Mouse (Mus musculus): Measurements from ENCODE around the gene Syk. TPM values are rescaled to one million over a fixed set of nuclear protein-coding genes. Genes with fewer than 3 reads are reported as not detected.

The Syk gene
- polyA plus RNA-seq, 1 experiment from 2014 or later: 2.6 TPM

GRCm38 (mm10) chr13:52542036-52542526 lies 40.9 kb upstream of the Syk start:
- DNase-seq (ENCODE audit: low spot score) (peak; percentile 9), ATAC-seq (replicated peaks; ENCODE audit: insufficient number of reproducible peaks, low FRiP score, low TSS enrichment, low read depth) (no peak)
- H3K9ac ChIP-seq (replicated peaks; ENCODE audit: low read length): no peak overlapping the region
- H3K4me1 ChIP-seq (ENCODE audit: control insufficient read depth, insufficient read depth, low read length): no peaks in the 10 kb centered on the region
- 61% methylated on average over 8 of the region's 8 CpGs for WGBS
- H3K4me2 ChIP-seq (ENCODE audit: low read depth, low read length): no peak overlapping the region
- H3K36me3 ChIP-seq (replicated peaks; ENCODE audit: control insufficient read depth, insufficient read depth, low read depth, low read length): no peaks in the 10 kb centered on the region
- H3K27ac ChIP-seq (replicated peaks; ENCODE audit: low read depth, low read length): no peak overlapping the region
- H3K27me3 ChIP-seq (ENCODE audit: control insufficient read depth, insufficient read depth, low read length): no peaks in the 10 kb centered on the region
- H3K9me3 ChIP-seq (replicated peaks; ENCODE audit: control insufficient read depth, low read length): no peaks in the 10 kb centered on the region
- H3K4me3 ChIP-seq (ENCODE audit: low read depth, low read length): no peak overlapping the region

GRCm38 (mm10) chr13:52542636-52543035 lies 40.3 kb upstream of the Syk start:
- ATAC-seq (replicated peaks; ENCODE audit: insufficient number of reproducible peaks, low FRiP score, low TSS enrichment, low read depth) (no peak), DNase-seq (ENCODE audit: low spot score) (no peak)
- Histone ChIP-seq H3K27ac (replicated peaks; ENCODE audit: low read depth, low read length) (no peak overlapping the region), H3K9me3 (replicated peaks; ENCODE audit: control insufficient read depth, low read length) (no peaks in the 10 kb centered on the region), H3K4me2 (ENCODE audit: low read depth, low read length) (no peak overlapping the region), H3K9ac (replicated peaks; ENCODE audit: low read length) (no peak overlapping the region), H3K4me1 (ENCODE audit: control insufficient read depth, insufficient read depth, low read length) (no peaks in the 10 kb centered on the region), H3K27me3 (ENCODE audit: control insufficient read depth, insufficient read depth, low read length) (no peaks in the 10 kb centered on the region), H3K36me3 (replicated peaks; ENCODE audit: control insufficient read depth, insufficient read depth, low read depth, low read length) (no peaks in the 10 kb centered on the region), H3K4me3 (ENCODE audit: low read depth, low read length) (no peak overlapping the region)
- WGBS: 65% methylated on average over 4 of the region's 4 CpGs

GRCm38 (mm10) chr13:52546288-52546687 lies 36.7 kb upstream of the Syk start:
- H3K4me3 ChIP-seq (ENCODE audit: low read depth, low read length): no peak overlapping the region
- H3K27me3 ChIP-seq (ENCODE audit: control insufficient read depth, insufficient read depth, low read length): no peaks in the 10 kb centered on the region
- no peak overlapping the region for H3K9ac ChIP-seq (replicated peaks; ENCODE audit: low read length)
- H3K4me2 ChIP-seq (ENCODE audit: low read depth, low read length): no peak overlapping the region
- ATAC-seq (replicated peaks; ENCODE audit: insufficient number of reproducible peaks, low FRiP score, low TSS enrichment, low read depth): no peak
- H3K4me1 ChIP-seq (ENCODE audit: control insufficient read depth, insufficient read depth, low read length): no peaks in the 10 kb centered on the region
- H3K27ac ChIP-seq (replicated peaks; ENCODE audit: low read depth, low read length): no peak overlapping the region
- H3K36me3 ChIP-seq (replicated peaks; ENCODE audit: control insufficient read depth, insufficient read depth, low read depth, low read length): no peaks in the 10 kb centered on the region
- WGBS: 85% methylated on average over 6 of the region's 6 CpGs
- DNase-seq (ENCODE audit: low spot score): no peak
- H3K9me3 ChIP-seq (replicated peaks; ENCODE audit: control insufficient read depth, low read length): no peaks in the 10 kb centered on the region

- H3K9ac ChIP-seq (replicated peaks; ENCODE audit: low read length): no peak overlapping the region
- H3K27me3 ChIP-seq (ENCODE audit: control insufficient read depth, insufficient read depth, low read length): no peaks in the 10 kb centered on the region
- H3K27ac ChIP-seq (replicated peaks; ENCODE audit: low read depth, low read length): no peak overlapping the region
- no peaks in the 10 kb centered on the region for H3K36me3 ChIP-seq (replicated peaks; ENCODE audit: control insufficient read depth, insufficient read depth, low read depth, low read length)
- H3K4me2 ChIP-seq (ENCODE audit: low read depth, low read length): no peak overlapping the region
- H3K4me1 ChIP-seq (ENCODE audit: control insufficient read depth, insufficient read depth, low read length): no peaks in the 10 kb centered on the region
- no peaks in the 10 kb centered on the region for H3K9me3 ChIP-seq (replicated peaks; ENCODE audit: control insufficient read depth, low read length)
- no peak for DNase-seq (ENCODE audit: low spot score)
- ATAC-seq (replicated peaks; ENCODE audit: insufficient number of reproducible peaks, low FRiP score, low TSS enrichment, low read depth): no peak
- WGBS: 70% methylated on average over 5 of the region's 5 CpGs
- H3K4me3 ChIP-seq (ENCODE audit: low read depth, low read length): no peak overlapping the region
These were observed 32.2 kb upstream of the Syk start for GRCm38 (mm10) chr13:52550690-52551193.

GRCm38 (mm10) chr13:52551275-52551674 lies 31.7 kb upstream of the Syk start:
- DNase-seq (ENCODE audit: low spot score): no peak
- no peak overlapping the region for H3K4me2 ChIP-seq (ENCODE audit: low read depth, low read length)
- 83% methylated on average over 9 of the region's 9 CpGs for WGBS
- H3K9ac ChIP-seq (replicated peaks; ENCODE audit: low read length): no peak overlapping the region
- H3K9me3 ChIP-seq (replicated peaks; ENCODE audit: control insufficient read depth, low read length): no peaks in the 10 kb centered on the region
- no peaks in the 10 kb centered on the region for H3K4me1 ChIP-seq (ENCODE audit: control insufficient read depth, insufficient read depth, low read length)
- no peak overlapping the region for H3K4me3 ChIP-seq (ENCODE audit: low read depth, low read length)
- no peaks in the 10 kb centered on the region for H3K36me3 ChIP-seq (replicated peaks; ENCODE audit: control insufficient read depth, insufficient read depth, low read depth, low read length)
- ATAC-seq (replicated peaks; ENCODE audit: insufficient number of reproducible peaks, low FRiP score, low TSS enrichment, low read depth): no peak
- H3K27ac ChIP-seq (replicated peaks; ENCODE audit: low read depth, low read length): no peak overlapping the region
- H3K27me3 ChIP-seq (ENCODE audit: control insufficient read depth, insufficient read depth, low read length): no peaks in the 10 kb centered on the region

GRCm38 (mm10) chr13:52552822-52553477 lies 30.0 kb upstream of the Syk start:
- no peak for ATAC-seq (replicated peaks; ENCODE audit: insufficient number of reproducible peaks, low FRiP score, low TSS enrichment, low read depth)
- 62% methylated on average over 9 of the region's 9 CpGs for WGBS
- Histone ChIP-seq H3K27ac (replicated peaks; ENCODE audit: low read depth, low read length) (no peak overlapping the region), H3K9ac (replicated peaks; ENCODE audit: low read length) (no peak overlapping the region), H3K27me3 (ENCODE audit: control insufficient read depth, insufficient read depth, low read length) (no peaks in the 10 kb centered on the region), H3K9me3 (replicated peaks; ENCODE audit: control insufficient read depth, low read length) (no peaks in the 10 kb centered on the region), H3K36me3 (replicated peaks; ENCODE audit: control insufficient read depth, insufficient read depth, low read depth, low read length) (no peaks in the 10 kb centered on the region), H3K4me3 (ENCODE audit: low read depth, low read length) (no peak overlapping the region), H3K4me2 (ENCODE audit: low read depth, low read length) (no peak overlapping the region), H3K4me1 (ENCODE audit: control insufficient read depth, insufficient read depth, low read length) (no peaks in the 10 kb centered on the region)
- peak; percentile 32 for DNase-seq (ENCODE audit: low spot score)

- DNase-seq (ENCODE audit: low spot score) (no peak), ATAC-seq (replicated peaks; ENCODE audit: insufficient number of reproducible peaks, low FRiP score, low TSS enrichment, low read depth) (no peak)
- 86% methylated on average over 9 of the region's 9 CpGs for WGBS
- no peaks in the 10 kb centered on the region for H3K36me3 ChIP-seq (replicated peaks; ENCODE audit: control insufficient read depth, insufficient read depth, low read depth, low read length)
- no peak overlapping the region for H3K27ac ChIP-seq (replicated peaks; ENCODE audit: low read depth, low read length)
- H3K9me3 ChIP-seq (replicated peaks; ENCODE audit: control insufficient read depth, low read length): no peaks in the 10 kb centered on the region
- no peak overlapping the region for H3K4me2 ChIP-seq (ENCODE audit: low read depth, low read length)
- H3K27me3 ChIP-seq (ENCODE audit: control insufficient read depth, insufficient read depth, low read length): no peaks in the 10 kb centered on the region
- no peaks in the 10 kb centered on the region for H3K4me1 ChIP-seq (ENCODE audit: control insufficient read depth, insufficient read depth, low read length)
- H3K9ac ChIP-seq (replicated peaks; ENCODE audit: low read length): no peak overlapping the region
- no peak overlapping the region for H3K4me3 ChIP-seq (ENCODE audit: low read depth, low read length)
These were observed 28.3 kb upstream of the Syk start for GRCm38 (mm10) chr13:52554722-52555121.

- no peaks in the 10 kb centered on the region for H3K4me1 ChIP-seq (ENCODE audit: control insufficient read depth, insufficient read depth, low read length)
These were observed 25.6 kb upstream of the Syk start for GRCm38 (mm10) chr13:52557421-52557820.

More at GRCm38 (mm10) chr13:52557421-52557820, 25.6 kb upstream of the Syk start:
- Histone ChIP-seq H3K4me2 (ENCODE audit: low read depth, low read length) (no peak overlapping the region), H3K9me3 (replicated peaks; ENCODE audit: control insufficient read depth, low read length) (no peaks in the 10 kb centered on the region), H3K27me3 (ENCODE audit: control insufficient read depth, insufficient read depth, low read length) (no peaks in the 10 kb centered on the region), H3K27ac (replicated peaks; ENCODE audit: low read depth, low read length) (no peak overlapping the region), H3K4me3 (ENCODE audit: low read depth, low read length) (no peak overlapping the region), H3K36me3 (replicated peaks; ENCODE audit: control insufficient read depth, insufficient read depth, low read depth, low read length) (no peaks in the 10 kb centered on the region), H3K9ac (replicated peaks; ENCODE audit: low read length) (no peak overlapping the region)
- DNase-seq (ENCODE audit: low spot score) (no peak), ATAC-seq (replicated peaks; ENCODE audit: insufficient number of reproducible peaks, low FRiP score, low TSS enrichment, low read depth) (no peak)
- 74% methylated on average over 7 of the region's 7 CpGs for WGBS

Measured in embryonic facial prominence, embryonic 11.5 days (tissue).